Mouse (Mus musculus) brain, embryonic 18.5 days (tissue): Measurements from ENCODE around the gene Gria4.
A peak's percentile ranks its signal among the peaks of the same experiment; 100 is the strongest.
"Not testable (repeated sequence)": the region's sequence is repeated elsewhere in the genome, so short reads cannot be mapped to it uniquely, and the experiment has no call there.

Experiments used
- DNase-seq: peaks from one replicate; pipeline ENCODE4 v3.0.0-alpha.2; 2012; ENCODE audit warnings: low read depth, low spot score

Gene Gria4

GRCm38 (mm10) chr9:4573596-4573995 is 222.4 kb downstream of the Gria4 start:
- peak; percentile 3 for DNase-seq

GRCm38 (mm10) chr9:4555415-4555959 is 240.5 kb downstream of the Gria4 start:
- DNase-seq, result no peak

- DNase-seq, result no peak
Measured at GRCm38 (mm10) chr9:4539218-4539617, 256.8 kb downstream of the Gria4 start.

- peak; percentile 45 for DNase-seq
Measured at GRCm38 (mm10) chr9:4536514-4537150, 259.4 kb downstream of the Gria4 start.

DNA sequence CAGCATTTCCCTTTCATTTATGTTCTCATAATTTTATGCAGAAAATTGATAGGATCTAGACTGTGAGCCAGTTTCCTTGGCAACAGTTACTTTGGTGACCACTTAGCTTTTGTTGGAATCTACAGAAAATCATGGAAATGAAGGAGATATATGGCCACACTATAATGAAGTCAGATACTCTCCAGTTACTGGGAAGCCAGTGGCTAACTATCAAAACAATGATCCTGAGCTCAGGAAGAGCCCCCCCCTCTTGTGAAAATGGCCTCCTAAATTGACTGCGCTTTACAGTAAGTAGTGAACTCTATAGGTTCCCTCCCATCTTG is 281.5 kb downstream of the Gria4 start:
- no peak for DNase-seq

GRCm38 (mm10) chr9:4513796-4514562 is 282.1 kb downstream of the Gria4 start:
- no peak for DNase-seq

DNA sequence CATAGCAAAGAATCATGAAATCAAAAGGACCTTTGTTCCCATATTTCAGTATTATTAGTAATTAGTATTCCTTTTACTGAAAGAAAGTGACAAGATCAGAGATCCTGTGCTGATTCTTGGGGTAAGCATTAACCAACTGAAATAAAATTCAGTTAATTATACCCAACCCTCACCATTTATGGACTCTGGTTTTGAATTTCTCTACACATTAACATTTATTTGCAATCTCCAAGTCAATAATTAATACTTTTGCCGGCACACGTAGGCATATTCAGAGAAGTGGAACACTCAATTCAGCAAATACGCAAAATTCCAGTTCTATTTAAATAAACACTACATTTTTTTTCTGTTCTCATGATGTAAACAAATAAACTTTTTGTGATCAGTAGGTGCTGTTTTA is 289.9 kb downstream of the Gria4 start:
- no peak for DNase-seq

DNA sequence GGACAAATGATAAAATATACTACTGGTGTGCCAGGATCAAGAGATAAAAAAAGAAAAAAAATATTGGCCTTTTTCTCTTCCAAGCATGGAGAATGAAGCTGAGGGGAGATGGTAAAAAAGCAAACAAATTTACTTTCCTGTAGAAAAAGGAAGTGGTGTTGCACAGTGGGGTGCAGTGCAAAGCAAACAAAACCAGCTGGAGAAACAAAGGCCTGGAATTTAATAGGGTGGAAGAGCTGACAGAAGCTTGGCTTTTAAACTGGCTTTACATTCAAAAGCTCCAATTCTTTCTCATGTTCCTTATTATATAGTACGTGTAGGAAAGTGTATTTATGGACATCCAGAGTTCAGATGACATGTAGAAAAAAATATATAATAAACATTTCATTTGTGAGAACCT is 290.9 kb downstream of the Gria4 start:
- DNase-seq, result no peak

DNA sequence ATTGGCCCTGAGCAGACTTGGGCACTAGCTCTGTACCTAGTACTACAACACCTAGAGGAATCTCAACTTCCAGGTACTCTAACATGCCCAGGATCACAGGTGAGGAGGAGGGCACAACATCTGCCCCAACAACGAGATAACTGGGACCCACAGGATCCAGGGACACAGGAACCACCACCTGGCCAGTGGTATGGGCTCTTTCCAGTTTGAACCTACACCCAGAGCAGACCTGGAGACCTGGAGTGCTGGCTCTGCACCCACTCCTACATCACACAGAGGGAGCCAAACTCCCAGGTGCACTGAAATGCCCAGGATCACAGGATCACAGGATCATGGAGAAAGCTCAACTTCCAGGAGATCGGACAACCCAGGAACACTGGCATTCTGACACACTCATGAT is 309.6 kb downstream of the Gria4 start:
- no peak for DNase-seq

GRCm38 (mm10) chr9:4484502-4484901 is 311.5 kb downstream of the Gria4 start:
- DNase-seq, result no peak

GRCm38 (mm10) chr9:4470791-4471190 is 325.2 kb downstream of the Gria4 start:
- DNase-seq, result no peak

- DNase-seq, result no peak
Measured at GRCm38 (mm10) chr9:4459456-4460070, 336.5 kb downstream of the Gria4 start.

- no peak for DNase-seq
Measured at GRCm38 (mm10) chr9:4458193-4458592, 337.8 kb downstream of the Gria4 start.

GRCm38 (mm10) chr9:4457644-4458043 is 338.4 kb downstream of the Gria4 start:
- no peak for DNase-seq

DNA sequence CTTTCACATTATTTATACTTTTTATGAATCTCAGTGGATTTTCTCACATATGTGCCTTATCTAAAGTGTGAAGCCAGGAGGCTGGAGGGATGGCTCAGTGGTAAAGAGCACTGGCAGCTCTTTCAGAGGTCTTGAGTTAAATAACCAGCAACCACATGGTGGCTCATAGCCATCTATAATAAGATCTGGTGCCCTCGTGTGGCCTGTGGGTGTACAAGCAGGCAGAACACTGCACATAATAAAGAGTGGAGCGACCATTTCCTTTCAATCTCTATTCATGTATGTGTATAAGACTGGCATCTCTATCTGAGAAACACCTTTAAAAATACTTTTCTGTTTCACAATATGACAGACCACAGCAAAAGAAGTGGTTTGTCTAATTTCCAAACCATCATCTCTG is 353.1 kb downstream of the Gria4 start:
- DNase-seq, result no peak

DNA sequence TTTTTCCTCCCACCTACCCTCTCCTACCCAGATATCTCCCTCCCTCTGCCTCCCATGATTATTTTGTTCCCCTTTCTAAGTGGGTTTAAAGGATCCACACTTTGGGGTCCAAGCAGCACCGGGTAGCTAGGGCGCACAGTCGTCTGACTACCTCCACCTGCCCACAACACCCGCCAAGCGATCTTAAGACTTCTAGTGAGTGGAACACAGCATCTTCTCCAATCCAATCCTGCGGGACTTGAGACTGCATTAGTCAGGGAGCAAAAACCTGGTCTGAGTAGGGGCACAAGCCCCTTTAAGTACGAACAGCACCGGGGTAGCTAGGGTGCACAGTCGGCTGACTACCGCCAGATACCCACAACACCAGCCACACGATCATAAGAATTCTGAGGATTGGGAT is 395.2 kb downstream of the Gria4 start:
- DNase-seq, result not testable (repeated sequence)

DNA sequence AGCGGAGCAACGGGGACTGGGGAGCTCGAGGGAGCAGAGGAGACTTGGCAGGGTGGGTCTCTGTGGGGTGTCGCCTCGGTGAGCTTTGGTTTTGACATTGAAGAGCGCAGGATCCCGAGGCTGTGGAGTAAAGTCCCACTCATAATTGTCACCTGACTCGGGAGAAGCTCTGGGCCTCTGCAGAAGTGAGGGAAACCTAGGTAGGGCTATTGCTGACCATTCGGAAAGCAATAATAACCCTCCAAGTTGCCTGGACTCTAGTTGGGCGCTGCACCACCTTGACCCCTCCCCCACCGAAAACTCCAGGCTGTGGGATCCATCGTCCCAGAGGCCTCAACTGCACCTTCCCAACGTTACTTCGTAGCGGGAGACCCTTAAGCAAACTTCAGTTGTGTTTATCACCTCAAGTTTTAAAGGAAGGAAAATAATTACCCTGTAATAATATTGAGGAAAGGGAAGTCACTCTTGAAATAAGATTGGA is 419.4 kb downstream of the Gria4 start:
- no peak for DNase-seq

DNA sequence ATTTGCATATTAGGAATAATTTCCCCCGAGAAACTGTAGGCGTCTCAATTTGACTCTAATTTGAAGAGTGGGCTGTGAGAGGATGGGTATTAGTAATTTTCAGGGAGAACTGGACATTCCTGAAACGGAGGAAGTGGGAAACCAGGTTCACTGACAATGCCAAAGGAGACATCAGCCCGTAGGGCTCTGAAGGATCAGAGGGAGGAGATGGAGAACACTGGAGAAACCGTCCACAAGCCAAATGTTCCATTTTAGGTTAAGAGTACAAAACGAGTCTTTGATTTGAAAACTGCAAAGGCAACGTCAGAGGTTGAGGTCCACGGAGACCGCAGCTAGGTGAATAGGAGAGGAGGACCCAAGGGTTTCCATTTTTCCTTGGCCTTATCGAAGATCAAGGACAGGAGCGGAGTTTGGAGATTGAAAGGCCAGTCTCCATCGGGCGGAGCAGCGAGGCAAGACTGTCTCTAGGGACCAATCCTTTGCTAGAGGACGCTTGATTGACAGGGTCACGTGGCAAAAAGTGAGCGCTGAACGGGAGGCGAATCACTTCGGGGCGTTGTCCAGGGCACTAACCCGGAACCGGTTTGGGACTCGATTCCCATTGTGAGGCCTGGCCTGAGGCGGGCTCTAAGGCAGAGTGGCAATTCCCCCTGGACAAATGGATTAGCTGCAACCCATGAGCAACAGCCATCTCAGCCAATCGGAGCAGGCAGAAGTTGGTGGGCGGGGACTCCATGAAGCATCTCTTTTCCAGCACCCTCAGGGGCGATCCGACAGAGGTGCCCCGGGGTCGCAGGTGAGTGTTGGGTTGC is 420.0 kb downstream of the Gria4 start, which contains the start of gene Msantd4:
Gene Msantd4 (plus strand): TSS at position 735 of the 812 bp plus-strand sequence.
- DNase-seq, result peak; percentile 99
